Mouse (Mus musculus): Measurements from ENCODE around the gene Olfr457. TPM values are rescaled to one million over a fixed set of nuclear protein-coding genes. Genes with fewer than 3 reads are reported as not detected.
"Not testable (repeated sequence)": the region's sequence is repeated elsewhere in the genome, so short reads cannot be mapped to it uniquely, and the experiment has no call there.

Olfr457 gene
- not detected in 2 replicates for polyA plus RNA-seq (2016; fragmentation: Nextera tagmentation; extraction: Ambion mirVana)

GRCm38 (mm10) chr6:42476235-42476634 lies at the start of gene Olfr457:
Gene Olfr457, minus strand, starts transcription at chr6:42476335.
- Histone ChIP-seq H3K36me3 (no peaks in the 10 kb centered on the region), H3K4me2 (replicated peaks) (no peak within 1 kb of the TSS), H3K27ac (no peak within 1 kb of the TSS), H3K9ac (no peak within 1 kb of the TSS), H3K4me3 (no peak within 1 kb of the TSS), H3K4me1 (no peaks in the 10 kb centered on the region), H3K27me3 (no peaks in the 10 kb centered on the region), H3K9me3 (no peaks in the 10 kb centered on the region)
- 72% methylated on average over 1 of the region's 1 CpGs for WGBS
- ATAC-seq (ENCODE audit: insufficient number of reproducible peaks, insufficient read depth, low FRiP score, low TSS enrichment) = no peak

- 79% methylated on average over 1 of the region's 1 CpGs for WGBS
- no peaks in the 10 kb centered on the region for H3K4me1 ChIP-seq
- no peak for ATAC-seq (ENCODE audit: insufficient number of reproducible peaks, insufficient read depth, low FRiP score, low TSS enrichment)
These were observed 37.3 kb upstream of the Olfr457 start for GRCm38 (mm10) chr6:42513461-42513860.

GRCm38 (mm10) chr6:42509311-42509710 lies 33.2 kb upstream of the Olfr457 start:
- ATAC-seq (ENCODE audit: insufficient number of reproducible peaks, insufficient read depth, low FRiP score, low TSS enrichment) = no peak

More at GRCm38 (mm10) chr6:42513461-42513860, 37.3 kb upstream of the Olfr457 start:
- no peak overlapping the region for H3K27ac ChIP-seq
- H3K9ac ChIP-seq = no peak overlapping the region
- H3K4me3 ChIP-seq = no peak overlapping the region
- no peak overlapping the region for H3K4me2 ChIP-seq (replicated peaks)
- no peaks in the 10 kb centered on the region for H3K27me3 ChIP-seq
- H3K9me3 ChIP-seq = no peaks in the 10 kb centered on the region
- H3K36me3 ChIP-seq = no peaks in the 10 kb centered on the region

GRCm38 (mm10) chr6:42503478-42503877 lies 27.3 kb upstream of the Olfr457 start:
- Histone ChIP-seq H3K36me3 (no peaks in the 10 kb centered on the region), H3K4me2 (replicated peaks) (no peak overlapping the region), H3K9me3 (no peaks in the 10 kb centered on the region), H3K9ac (no peak overlapping the region), H3K27me3 (no peaks in the 10 kb centered on the region), H3K4me1 (no peaks in the 10 kb centered on the region), H3K4me3 (no peak overlapping the region), H3K27ac (no peak overlapping the region)
- 82% methylated on average over 2 of the region's 2 CpGs for WGBS
- no peak for ATAC-seq (ENCODE audit: insufficient number of reproducible peaks, insufficient read depth, low FRiP score, low TSS enrichment)

More at GRCm38 (mm10) chr6:42509311-42509710, 33.2 kb upstream of the Olfr457 start:
- no peak overlapping the region for H3K27ac ChIP-seq
- H3K9ac ChIP-seq = no peak overlapping the region
- H3K27me3 ChIP-seq = no peaks in the 10 kb centered on the region
- H3K4me3 ChIP-seq = no peak overlapping the region
- H3K36me3 ChIP-seq = no peaks in the 10 kb centered on the region
- no peaks in the 10 kb centered on the region for H3K4me1 ChIP-seq
- no peaks in the 10 kb centered on the region for H3K9me3 ChIP-seq
- H3K4me2 ChIP-seq (replicated peaks) = no peak overlapping the region

GRCm38 (mm10) chr6:42489731-42490130 lies 13.6 kb upstream of the Olfr457 start:
- no peak overlapping the region for H3K4me2 ChIP-seq (replicated peaks)
- H3K27ac ChIP-seq = no peak overlapping the region
- ATAC-seq (ENCODE audit: insufficient number of reproducible peaks, insufficient read depth, low FRiP score, low TSS enrichment) = no peak
- no peak overlapping the region for H3K9ac ChIP-seq
- H3K9me3 ChIP-seq = no peaks in the 10 kb centered on the region
- H3K4me1 ChIP-seq = no peaks in the 10 kb centered on the region
- H3K36me3 ChIP-seq = no peaks in the 10 kb centered on the region
- WGBS = 76% methylated on average over 1 of the region's 1 CpGs
- H3K4me3 ChIP-seq = no peak overlapping the region
- no peaks in the 10 kb centered on the region for H3K27me3 ChIP-seq

GRCm38 (mm10) chr6:42487114-42487513 lies 11.0 kb upstream of the Olfr457 start, which contains the start of gene Olfr456:
Gene Olfr456, minus strand, starts transcription at chr6:42487214.
- no peak within 1 kb of the TSS for H3K4me3 ChIP-seq
- no peaks in the 10 kb centered on the region for H3K4me1 ChIP-seq
- ATAC-seq (ENCODE audit: insufficient number of reproducible peaks, insufficient read depth, low FRiP score, low TSS enrichment) = no peak
- no peak within 1 kb of the TSS for H3K4me2 ChIP-seq (replicated peaks)
- 87% methylated on average over 1 of the region's 1 CpGs for WGBS
- H3K9ac ChIP-seq = no peak within 1 kb of the TSS
- H3K27me3 ChIP-seq = no peaks in the 10 kb centered on the region
- H3K36me3 ChIP-seq = no peaks in the 10 kb centered on the region
- no peak within 1 kb of the TSS for H3K27ac ChIP-seq
- no peaks in the 10 kb centered on the region for H3K9me3 ChIP-seq

- H3K27me3 ChIP-seq = no peaks in the 10 kb centered on the region
- no peak overlapping the region for H3K4me2 ChIP-seq (replicated peaks)
- H3K4me1 ChIP-seq = no peaks in the 10 kb centered on the region
- no peak for ATAC-seq (ENCODE audit: insufficient number of reproducible peaks, insufficient read depth, low FRiP score, low TSS enrichment)
- no peak overlapping the region for H3K9ac ChIP-seq
- no peaks in the 10 kb centered on the region for H3K9me3 ChIP-seq
- no peaks in the 10 kb centered on the region for H3K36me3 ChIP-seq
- no peak overlapping the region for H3K4me3 ChIP-seq
- H3K27ac ChIP-seq = no peak overlapping the region
These were observed 8.5 kb upstream of the Olfr457 start for GRCm38 (mm10) chr6:42484633-42485032.

- H3K4me3 ChIP-seq; H3K9me3 ChIP-seq; H3K4me1 ChIP-seq; H3K9ac ChIP-seq; H3K4me2 ChIP-seq (replicated peaks); H3K27ac ChIP-seq; H3K27me3 ChIP-seq; ATAC-seq (ENCODE audit: insufficient number of reproducible peaks, insufficient read depth, low FRiP score, low TSS enrichment); H3K36me3 ChIP-seq: not testable (repeated sequence)
- 95% methylated on average over 4 of the region's 4 CpGs for WGBS
These were observed 4.8 kb downstream of the Olfr457 start for GRCm38 (mm10) chr6:42471298-42471697.

- Histone ChIP-seq H3K9ac (no peak overlapping the region), H3K4me2 (replicated peaks) (no peak overlapping the region), H3K4me1 (no peaks in the 10 kb centered on the region), H3K4me3 (no peak overlapping the region), H3K27ac (no peak overlapping the region), H3K27me3 (no peaks in the 10 kb centered on the region), H3K36me3 (no peaks in the 10 kb centered on the region), H3K9me3 (no peaks in the 10 kb centered on the region)
- WGBS = 87% methylated on average over 4 of the region's 4 CpGs
- no peak for ATAC-seq (ENCODE audit: insufficient number of reproducible peaks, insufficient read depth, low FRiP score, low TSS enrichment)
These were observed 5.6 kb downstream of the Olfr457 start for GRCm38 (mm10) chr6:42470542-42470941.

- Histone ChIP-seq H3K4me1 (no peaks in the 10 kb centered on the region), H3K9me3 (no peaks in the 10 kb centered on the region), H3K27me3 (no peaks in the 10 kb centered on the region), H3K4me2 (replicated peaks) (no peak within 1 kb of the TSS), H3K27ac (no peak within 1 kb of the TSS), H3K9ac (no peak within 1 kb of the TSS), H3K36me3 (no peaks in the 10 kb centered on the region), H3K4me3 (no peak within 1 kb of the TSS)
- ATAC-seq (ENCODE audit: insufficient number of reproducible peaks, insufficient read depth, low FRiP score, low TSS enrichment) = no peak
- WGBS = 89% methylated on average over 1 of the region's 1 CpGs
These were observed 11.0 kb downstream of the Olfr457 start, which contains the start of gene Olfr458 for GRCm38 (mm10) chr6:42465096-42465495. Gene Olfr458, minus strand, starts transcription at chr6:42465196.

- H3K4me3 ChIP-seq = no peak overlapping the region
- H3K4me1 ChIP-seq = no peaks in the 10 kb centered on the region
- no peak overlapping the region for H3K9ac ChIP-seq
- H3K4me2 ChIP-seq (replicated peaks) = no peak overlapping the region
- no peaks in the 10 kb centered on the region for H3K9me3 ChIP-seq
- no peaks in the 10 kb centered on the region for H3K36me3 ChIP-seq
- no peaks in the 10 kb centered on the region for H3K27me3 ChIP-seq
- no peak overlapping the region for H3K27ac ChIP-seq
- 73% methylated on average over 2 of the region's 2 CpGs for WGBS
- ATAC-seq (ENCODE audit: insufficient number of reproducible peaks, insufficient read depth, low FRiP score, low TSS enrichment) = no peak
These were observed 28.8 kb downstream of the Olfr457 start for GRCm38 (mm10) chr6:42447381-42447780.

GRCm38 (mm10) chr6:42444491-42444890 lies 31.6 kb downstream of the Olfr457 start:
- no peak overlapping the region for H3K4me3 ChIP-seq
- H3K27ac ChIP-seq = no peak overlapping the region
- no peaks in the 10 kb centered on the region for H3K36me3 ChIP-seq
- WGBS = 77% methylated on average over 2 of the region's 2 CpGs
- no peaks in the 10 kb centered on the region for H3K9me3 ChIP-seq
- no peak overlapping the region for H3K4me2 ChIP-seq (replicated peaks)
- H3K27me3 ChIP-seq = no peaks in the 10 kb centered on the region
- no peak for ATAC-seq (ENCODE audit: insufficient number of reproducible peaks, insufficient read depth, low FRiP score, low TSS enrichment)
- H3K4me1 ChIP-seq = no peaks in the 10 kb centered on the region
- no peak overlapping the region for H3K9ac ChIP-seq

GRCm38 (mm10) chr6:42441395-42441794 lies 34.7 kb downstream of the Olfr457 start:
- Histone ChIP-seq H3K9me3 (no peaks in the 10 kb centered on the region), H3K9ac (no peak overlapping the region), H3K4me1 (no peaks in the 10 kb centered on the region), H3K4me3 (no peak overlapping the region), H3K27me3 (no peaks in the 10 kb centered on the region), H3K4me2 (replicated peaks) (no peak overlapping the region), H3K27ac (no peak overlapping the region), H3K36me3 (no peaks in the 10 kb centered on the region)
- 63% methylated on average over 2 of the region's 2 CpGs for WGBS
- no peak for ATAC-seq (ENCODE audit: insufficient number of reproducible peaks, insufficient read depth, low FRiP score, low TSS enrichment)

Data from embryonic facial prominence, embryonic 12.5 days (tissue).